Mouse (Mus musculus): ENCODE measurements around the gene Selplg. TPM values are rescaled to one million over a fixed set of nuclear protein-coding genes. Genes with fewer than 3 reads are reported as not detected.

Gene Selplg
- total and polyA plus RNA-seq, 2 experiments from 2014 or later = 1.8 to 2.8 TPM

- H3K4me3 ChIP-seq (ENCODE audit: low read length) = no peak overlapping the region
- 95% methylated on average over 4 of the region's 4 CpGs for WGBS
- no peak overlapping the region for H3K4me2 ChIP-seq (ENCODE audit: low read depth, low read length)
- H3K9ac ChIP-seq (replicated peaks; ENCODE audit: low read length) = no peak overlapping the region
- no peak for TF ChIP-seq CTCF (IDR thresholded peaks at IDR 0.05; ENCODE audit: low read depth)
- no peaks in the 10 kb centered on the region for H3K4me1 ChIP-seq (ENCODE audit: insufficient read depth, low read length)
- H3K9me3 ChIP-seq (ENCODE audit: low read length) = 0 out of 2 replicates have a peak, but pooled peaks cover 3% of the 10 kb centered on the region
- DNase-seq (ENCODE audit: low spot score) (no peak), ATAC-seq (no peak)
- H3K36me3 ChIP-seq (ENCODE audit: insufficient read depth, low read length) = no peaks in the 10 kb centered on the region
- H3K27ac ChIP-seq = no peak overlapping the region
- H3K27me3 ChIP-seq (ENCODE audit: insufficient read depth, low read length) = no peaks in the 10 kb centered on the region
These were observed 22.3 kb downstream of the Selplg start for GRCm38 (mm10) chr5:113810111-113810510.

GRCm38 (mm10) chr5:113808177-113808576, 24.3 kb downstream of the Selplg start:
- no peak for TF ChIP-seq CTCF (IDR thresholded peaks at IDR 0.05; ENCODE audit: low read depth)
- WGBS = 87% methylated on average over 2 of the region's 2 CpGs

GRCm38 (mm10) chr5:113807712-113808111, 24.7 kb downstream of the Selplg start:
- Histone ChIP-seq H3K4me2 (ENCODE audit: low read depth, low read length) (no peak overlapping the region), H3K36me3 (ENCODE audit: insufficient read depth, low read length) (no peaks in the 10 kb centered on the region), H3K4me3 (ENCODE audit: low read length) (no peak overlapping the region), H3K27me3 (ENCODE audit: insufficient read depth, low read length) (no peaks in the 10 kb centered on the region), H3K27ac (no peak overlapping the region), H3K4me1 (ENCODE audit: insufficient read depth, low read length) (no peaks in the 10 kb centered on the region), H3K9ac (replicated peaks; ENCODE audit: low read length) (no peak overlapping the region), H3K9me3 (ENCODE audit: low read length) (0 out of 2 replicates have a peak, but pooled peaks cover 3% of the 10 kb centered on the region)
- no peak for DNase-seq (ENCODE audit: low spot score)
- 67% methylated on average over 9 of the region's 9 CpGs for WGBS
- TF ChIP-seq CTCF (IDR thresholded peaks at IDR 0.05; ENCODE audit: low read depth) = no peak
- no peak for ATAC-seq

More at GRCm38 (mm10) chr5:113808177-113808576, 24.3 kb downstream of the Selplg start:
- ATAC-seq = no peak
- DNase-seq (ENCODE audit: low spot score) = no peak
- Histone ChIP-seq H3K9ac (replicated peaks; ENCODE audit: low read length) (no peak overlapping the region), H3K27me3 (ENCODE audit: insufficient read depth, low read length) (no peaks in the 10 kb centered on the region), H3K9me3 (ENCODE audit: low read length) (0 out of 2 replicates have a peak, but pooled peaks cover 3% of the 10 kb centered on the region), H3K27ac (no peak overlapping the region), H3K4me1 (ENCODE audit: insufficient read depth, low read length) (no peaks in the 10 kb centered on the region), H3K36me3 (ENCODE audit: insufficient read depth, low read length) (no peaks in the 10 kb centered on the region), H3K4me2 (ENCODE audit: low read depth, low read length) (no peak overlapping the region), H3K4me3 (ENCODE audit: low read length) (no peak overlapping the region)

GRCm38 (mm10) chr5:113806414-113806813, 26.0 kb downstream of the Selplg start:
- Histone ChIP-seq H3K27me3 (ENCODE audit: insufficient read depth, low read length) (no peaks in the 10 kb centered on the region), H3K9me3 (ENCODE audit: low read length) (0 out of 2 replicates have a peak, but pooled peaks cover 3% of the 10 kb centered on the region), H3K9ac (replicated peaks; ENCODE audit: low read length) (no peak overlapping the region), H3K4me3 (ENCODE audit: low read length) (no peak overlapping the region), H3K4me2 (ENCODE audit: low read depth, low read length) (no peak overlapping the region), H3K27ac (no peak overlapping the region), H3K4me1 (ENCODE audit: insufficient read depth, low read length) (no peaks in the 10 kb centered on the region), H3K36me3 (ENCODE audit: insufficient read depth, low read length) (no peaks in the 10 kb centered on the region)
- DNase-seq (ENCODE audit: low spot score) (no peak), ATAC-seq (no peak)
- no peak for TF ChIP-seq CTCF (IDR thresholded peaks at IDR 0.05; ENCODE audit: low read depth)
- WGBS = 35% methylated on average over 10 of the region's 10 CpGs

GRCm38 (mm10) chr5:113805301-113805700, 27.1 kb downstream of the Selplg start:
- no peak overlapping the region for H3K4me3 ChIP-seq (ENCODE audit: low read length)
- H3K27ac ChIP-seq = no peak overlapping the region
- ATAC-seq (no peak), DNase-seq (ENCODE audit: low spot score) (no peak)
- WGBS = 83% methylated on average over 9 of the region's 9 CpGs
- H3K4me2 ChIP-seq (ENCODE audit: low read depth, low read length) = no peak overlapping the region
- no peaks in the 10 kb centered on the region for H3K36me3 ChIP-seq (ENCODE audit: insufficient read depth, low read length)
- H3K9ac ChIP-seq (replicated peaks; ENCODE audit: low read length) = no peak overlapping the region
- H3K4me1 ChIP-seq (ENCODE audit: insufficient read depth, low read length) = no peaks in the 10 kb centered on the region
- H3K9me3 ChIP-seq (ENCODE audit: low read length) = no peaks in the 10 kb centered on the region
- no peak for TF ChIP-seq CTCF (IDR thresholded peaks at IDR 0.05; ENCODE audit: low read depth)
- H3K27me3 ChIP-seq (ENCODE audit: insufficient read depth, low read length) = no peaks in the 10 kb centered on the region

GRCm38 (mm10) chr5:113804395-113804966, 28.0 kb downstream of the Selplg start:
- DNase-seq (ENCODE audit: low spot score) = no peak

GRCm38 (mm10) chr5:113800280-113800679, 32.2 kb downstream of the Selplg start, which contains the start of gene Tmem119:
Gene Tmem119, minus strand, starts transcription at chr5:113800516.
- Histone ChIP-seq H3K27me3 (ENCODE audit: insufficient read depth, low read length) (no peaks in the 10 kb centered on the region), H3K36me3 (ENCODE audit: insufficient read depth, low read length) (no peaks in the 10 kb centered on the region), H3K4me3 (ENCODE audit: low read length) (no peak within 1 kb of the TSS), H3K4me1 (ENCODE audit: insufficient read depth, low read length) (no peaks in the 10 kb centered on the region), H3K9me3 (ENCODE audit: low read length) (no peaks in the 10 kb centered on the region), H3K9ac (replicated peaks; ENCODE audit: low read length) (no peak within 1 kb of the TSS), H3K27ac (no peak within 1 kb of the TSS), H3K4me2 (ENCODE audit: low read depth, low read length) (no peak within 1 kb of the TSS; the same call in 1 of the 2 replicates)
- WGBS = 2% methylated on average over 10 of the region's 11 CpGs
- ATAC-seq = peak; percentile 58; the same call in 1 of the 2 replicates
- TF ChIP-seq CTCF (IDR thresholded peaks at IDR 0.05; ENCODE audit: low read depth) = no peak
- peak; percentile 42 for DNase-seq (ENCODE audit: low spot score)

More at GRCm38 (mm10) chr5:113804395-113804966, 28.0 kb downstream of the Selplg start:
- TF ChIP-seq CTCF (IDR thresholded peaks at IDR 0.05; ENCODE audit: low read depth) = no peak
- H3K9ac ChIP-seq (replicated peaks; ENCODE audit: low read length) = no peak overlapping the region
- H3K4me2 ChIP-seq (ENCODE audit: low read depth, low read length) = no peak overlapping the region
- no peaks in the 10 kb centered on the region for H3K36me3 ChIP-seq (ENCODE audit: insufficient read depth, low read length)
- no peak overlapping the region for H3K27ac ChIP-seq
- WGBS = 53% methylated on average over 7 of the region's 7 CpGs
- ATAC-seq = no peak
- no peaks in the 10 kb centered on the region for H3K9me3 ChIP-seq (ENCODE audit: low read length)
- no peaks in the 10 kb centered on the region for H3K4me1 ChIP-seq (ENCODE audit: insufficient read depth, low read length)
- no peaks in the 10 kb centered on the region for H3K27me3 ChIP-seq (ENCODE audit: insufficient read depth, low read length)
- no peak overlapping the region for H3K4me3 ChIP-seq (ENCODE audit: low read length)
